In genomic region chr12:79193441-79193840, GRCm38 (mm10) we compare ENCODE assay signal across 8 mouse cellular contexts. TPM values are rescaled to one million over a fixed set of nuclear protein-coding genes. Genes with fewer than 3 reads are reported as not detected.
A peak's percentile ranks its signal among the peaks of the same experiment; 100 is the strongest.
DNase-seq lines count a peak whose midpoint lies in the region; ATAC-seq and TF ChIP-seq lines count a peak whose summit lies in the region.
"Had no signal": no experiment of that assay in that cellular context is flagged by ENCODE, and none has a peak within 500 bp of the region (broad histone marks: within the 10 kb centered on the region; RNA-seq: fewer than 3 reads in every experiment).

No protein-coding gene starts in this region.

- no peaks in the 10 kb centered on the region for H3K9me3 ChIP-seq in lung, embryonic 16.5 days (ENCODE audit: control insufficient read depth, low read length)
- H3K9me3 ChIP-seq: hindbrain, embryonic 15.5 days had no signal

- H3K27ac ChIP-seq in bone marrow, adult 2 months (ENCODE audit: control insufficient read depth, insufficient read depth, low read depth, low read length, poor library complexity) = no peak overlapping the region
- no peak overlapping the region for H3K27ac ChIP-seq in lung, embryonic 16.5 days (ENCODE audit: low read length)
- H3K27ac ChIP-seq: hindbrain, embryonic 15.5 days had no signal

- WGBS in bone marrow, adult 2 months = under 1% methylated on average over 3 of the region's 3 CpGs
- WGBS in large intestine, adult 2 months = 1% methylated on average over 3 of the region's 3 CpGs
- WGBS in lung, embryonic 16.5 days = 3% methylated on average over 3 of the region's 3 CpGs

- H3K4me2 ChIP-seq in lung, embryonic 16.5 days (ENCODE audit: low read depth, low read length) = no peak overlapping the region
- H3K4me2 ChIP-seq: hindbrain, embryonic 15.5 days had no signal

- H3K4me3 ChIP-seq in C2C12 (ENCODE audit: insufficient read depth, poor library complexity, severe bottlenecking) = no peak overlapping the region
- H3K4me3 ChIP-seq in bone marrow, adult 2 months (replicated peaks; ENCODE audit: control insufficient read depth, low read depth, low read length) = no peak overlapping the region
- H3K4me3 ChIP-seq in lung, embryonic 16.5 days (ENCODE audit: low read length) = no peak overlapping the region
- H3K4me3 ChIP-seq: hindbrain, embryonic 15.5 days had no signal

- H3K79me3 ChIP-seq in C2C12 (ENCODE audit: low read depth) = peaks cover 4% of the 10 kb centered on the region

- TF ChIP-seq POLR2A in bone marrow, adult 2 months (IDR thresholded peaks at IDR 0.05; ENCODE audit: borderline replicate concordance, control insufficient read depth, low read depth, low read length) = no peak

- no peak overlapping the region for H3K9ac ChIP-seq in lung, embryonic 16.5 days (ENCODE audit: low read length)
- H3K9ac ChIP-seq: hindbrain, embryonic 15.5 days had no signal

- no peaks in the 10 kb centered on the region for H3K36me3 ChIP-seq in C2C12 (ENCODE audit: control insufficient read depth, insufficient read depth)
- H3K36me3 ChIP-seq in lung, embryonic 16.5 days (ENCODE audit: control insufficient read depth, insufficient read depth, low read length) = no peaks in the 10 kb centered on the region

- no peaks in the 10 kb centered on the region for H3K4me1 ChIP-seq in bone marrow, adult 2 months (ENCODE audit: control insufficient read depth, insufficient read depth, low read length)
- H3K4me1 ChIP-seq in lung, embryonic 16.5 days (replicated peaks; ENCODE audit: control insufficient read depth, insufficient read depth, low read length) = peaks cover 9% of the 10 kb centered on the region; the same call in 1 of the 2 replicates

- TF ChIP-seq CTCF in C2C12 (IDR thresholded peaks at IDR 0.05; ENCODE audit: control insufficient read depth, insufficient read depth, insufficient read length) = peak; percentile 46
- TF ChIP-seq CTCF in bone marrow, adult 2 months (IDR thresholded peaks at IDR 0.05; ENCODE audit: control insufficient read depth, insufficient read depth, low read length) = peak; percentile 70

- H3K27me3 ChIP-seq in C2C12 (ENCODE audit: control insufficient read depth, insufficient read depth, insufficient read length) = no peaks in the 10 kb centered on the region
- no peaks in the 10 kb centered on the region for H3K27me3 ChIP-seq in lung, embryonic 16.5 days (ENCODE audit: control insufficient read depth, insufficient read depth, low read depth, low read length)
- H3K27me3 ChIP-seq: hindbrain, embryonic 15.5 days had no signal

- 0 out of 2 replicates have a peak, but pooled peaks have one; percentile 22 for ATAC-seq in lung, embryonic 16.5 days (ENCODE audit: low read depth)

- H3K79me2 ChIP-seq in C2C12 (ENCODE audit: control insufficient read depth, insufficient read depth) = peaks cover 14% of the 10 kb centered on the region

- DNase-seq in 3134 (ENCODE audit: extremely low read depth, insufficient read length, low spot score) = peak; percentile 32
- DNase-seq in fibroblast of lung, adult 2 months (ENCODE audit: low read depth) = peak; percentile 42
- DNase-seq in large intestine, adult 2 months (ENCODE audit: low read depth, low spot score) = peak; percentile 63
- DNase-seq in right cerebral cortex, postnatal 36 days (ENCODE audit: low spot score in 2 of 2) = peak; percentile 32 to 38

- no peak overlapping the region for H3ac ChIP-seq in C2C12 (ENCODE audit: control insufficient read depth, insufficient read length, low read depth)

TF ChIP-seq in C2C12, 6 proteins besides CTCF, POLR2A, EP300 and RAD21:
- TF ChIP-seq MYOD1 (IDR thresholded peaks at IDR 0.05; ENCODE audit: control insufficient read depth, insufficient read length, low read depth) (no peak), FOSL1 (IDR thresholded peaks at IDR 0.05; ENCODE audit: insufficient read depth, low read length, poor library complexity, severe bottlenecking) (no peak), CEBPB (IDR thresholded peaks at IDR 0.05; ENCODE audit: low read depth) (no peak), USF1 (IDR thresholded peaks at IDR 0.05; ENCODE audit: low read depth) (no peak), MAX (IDR thresholded peaks at IDR 0.05) (no peak), MYOG (IDR thresholded peaks at IDR 0.05; ENCODE audit: control insufficient read depth, extremely low read depth, insufficient read length) (no peak)

RNA-seq across cellular contexts. Expression of gene Rdh11, which starts 1.3 kb away (rescaled TPM):
- 14.0 TPM for polyA plus RNA-seq in C2C12 (2012; fragmentation: generic; extraction: Trizol)
- polyA plus RNA-seq in bone marrow, adult 2 months (2011; ENCODE audit: insufficient read depth, insufficient read length, low replicate concordance, missing spikeins) = 6.4 and 9.3 TPM in 2 replicates
- 15.5 and 30.2 TPM in 2 replicates for polyA plus RNA-seq in large intestine, adult 2 months (2012; rRNA removed)
- polyA plus RNA-seq in lung, embryonic 16.5 days (2015; fragmentation: Nextera tagmentation; extraction: Ambion mirVana) = 22.7 and 24.1 TPM in 2 replicates

RNA-seq across cellular contexts. Expression of gene Rdh12, which starts 15.3 kb away (rescaled TPM):
- 0.23 TPM for polyA plus RNA-seq in C2C12 (2012; fragmentation: generic; extraction: Trizol)
- polyA plus RNA-seq in bone marrow, adult 2 months (2011; ENCODE audit: insufficient read depth, insufficient read length, low replicate concordance, missing spikeins) = 10.4 and 28.6 TPM in 2 replicates
- 1.2 and 1.5 TPM in 2 replicates for polyA plus RNA-seq in large intestine, adult 2 months (2012; rRNA removed)
- 1.6 and 2.1 TPM in 2 replicates for polyA plus RNA-seq in lung, embryonic 16.5 days (2015; fragmentation: Nextera tagmentation; extraction: Ambion mirVana)

RNA-seq across cellular contexts. Expression of gene Vti1b, which starts 21.0 kb away (rescaled TPM):
- 66.4 TPM for polyA plus RNA-seq in C2C12 (2012; fragmentation: generic; extraction: Trizol)
- polyA plus RNA-seq in bone marrow, adult 2 months (2011; ENCODE audit: insufficient read depth, insufficient read length, low replicate concordance, missing spikeins) = 35.5 and 74.5 TPM in 2 replicates
- 32.9 and 42.3 TPM in 2 replicates for polyA plus RNA-seq in large intestine, adult 2 months (2012; rRNA removed)
- polyA plus RNA-seq in lung, embryonic 16.5 days (2015; fragmentation: Nextera tagmentation; extraction: Ambion mirVana) = 80.5 and 83.7 TPM in 2 replicates
